Mouse (Mus musculus): ENCODE measurements around the gene Cd180. TPM values are rescaled to one million over a fixed set of nuclear protein-coding genes. Genes with fewer than 3 reads are reported as not detected.

Cd180 gene
- not detected in 2 replicates for polyA plus RNA-seq (2012)

DNA sequence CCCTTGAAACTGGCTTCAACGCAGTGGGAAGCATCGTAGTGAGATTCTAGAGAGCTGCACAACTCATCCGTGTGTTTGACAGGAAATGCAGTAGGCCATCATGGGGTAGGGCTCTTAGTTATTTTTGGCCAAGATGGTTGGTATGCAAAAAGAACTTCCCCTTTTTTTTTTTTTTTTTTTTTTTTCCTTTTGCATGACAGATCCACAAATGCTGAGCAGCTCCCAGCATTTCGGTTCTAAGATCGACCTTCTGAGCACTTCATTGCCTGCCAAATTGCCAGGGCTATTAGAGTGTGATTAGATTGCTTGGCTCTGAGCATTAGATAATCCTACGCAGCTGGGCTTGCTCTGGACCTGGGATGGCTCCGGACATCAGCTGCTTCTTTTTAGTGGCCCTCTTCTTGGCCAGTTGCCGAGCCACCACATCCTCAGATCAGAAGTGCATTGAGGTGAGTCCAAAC, at the start of gene Cd180:
Gene Cd180, plus strand, starts transcription at position 218 of the 461 bp plus-strand sequence.
- no peak for TF ChIP-seq GATA1 (IDR thresholded peaks at IDR 0.05; ENCODE audit: low read length)

GRCm38 (mm10) chr13:102644344-102644743, 49.0 kb upstream of the Cd180 start:
- TF ChIP-seq GATA1 (IDR thresholded peaks at IDR 0.05; ENCODE audit: low read length): no peak

DNA sequence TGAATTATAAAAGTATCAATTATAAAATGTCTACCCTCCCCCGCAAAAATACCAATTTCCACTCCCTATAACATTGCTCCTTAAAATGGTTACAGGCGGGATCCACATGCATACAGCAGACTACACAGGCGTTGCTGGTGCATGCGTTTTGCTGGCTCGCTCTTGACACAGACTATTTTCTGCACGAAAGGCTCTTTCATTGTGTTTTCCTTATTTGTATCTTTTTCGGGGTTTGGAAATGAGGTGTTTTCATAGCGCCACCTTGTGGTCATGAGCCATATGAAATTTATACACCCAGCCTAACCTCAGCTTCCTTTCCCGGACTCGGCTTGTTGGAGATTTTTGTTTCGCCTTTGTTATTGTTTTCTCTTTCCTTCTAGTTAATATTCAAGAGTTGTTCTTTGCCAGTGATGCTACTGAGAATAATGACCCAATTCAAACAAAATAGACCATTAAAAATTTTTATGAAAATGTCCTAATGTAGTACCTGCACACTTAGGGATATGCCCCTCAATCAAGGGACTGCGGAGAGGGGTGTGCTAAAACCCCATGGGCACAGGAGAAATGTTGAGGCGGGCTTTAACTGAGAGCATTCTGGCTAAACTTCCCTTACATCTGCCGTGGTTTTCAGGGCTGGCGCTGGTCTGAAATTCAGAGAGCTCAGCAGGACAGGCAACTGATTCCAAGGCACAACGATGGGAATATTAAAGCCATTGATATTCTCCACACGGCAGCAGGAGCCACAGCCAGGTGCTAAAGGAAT, 48.4 kb upstream of the Cd180 start:
- no peak for TF ChIP-seq GATA1 (IDR thresholded peaks at IDR 0.05; ENCODE audit: low read length)

- no peak for TF ChIP-seq GATA1 (IDR thresholded peaks at IDR 0.05; ENCODE audit: low read length)
These were observed 47.0 kb upstream of the Cd180 start for GRCm38 (mm10) chr13:102646271-102646771.

DNA sequence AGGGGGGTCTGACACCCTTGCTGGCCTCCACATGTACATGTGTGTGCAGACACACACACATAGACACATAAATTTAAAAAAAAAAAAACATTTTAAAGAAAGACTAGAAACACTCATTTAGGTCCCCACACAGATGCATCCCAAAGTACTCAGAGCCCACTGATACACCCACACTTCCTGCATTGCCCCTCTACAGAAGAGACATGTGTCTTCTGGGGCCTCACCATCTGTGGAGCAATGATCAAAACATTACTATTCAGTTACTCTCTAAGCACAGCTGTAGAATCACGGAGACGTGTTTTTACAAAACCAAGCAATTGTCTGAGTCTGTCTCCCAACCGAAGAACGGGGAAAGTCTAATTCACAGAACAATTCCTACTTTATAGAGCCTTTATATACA, 45.8 kb upstream of the Cd180 start:
- TF ChIP-seq GATA1 (IDR thresholded peaks at IDR 0.05; ENCODE audit: low read length): no peak

- TF ChIP-seq GATA1 (IDR thresholded peaks at IDR 0.05; ENCODE audit: low read length): no peak
These were observed 41.0 kb upstream of the Cd180 start for GRCm38 (mm10) chr13:102652303-102652889.

DNA sequence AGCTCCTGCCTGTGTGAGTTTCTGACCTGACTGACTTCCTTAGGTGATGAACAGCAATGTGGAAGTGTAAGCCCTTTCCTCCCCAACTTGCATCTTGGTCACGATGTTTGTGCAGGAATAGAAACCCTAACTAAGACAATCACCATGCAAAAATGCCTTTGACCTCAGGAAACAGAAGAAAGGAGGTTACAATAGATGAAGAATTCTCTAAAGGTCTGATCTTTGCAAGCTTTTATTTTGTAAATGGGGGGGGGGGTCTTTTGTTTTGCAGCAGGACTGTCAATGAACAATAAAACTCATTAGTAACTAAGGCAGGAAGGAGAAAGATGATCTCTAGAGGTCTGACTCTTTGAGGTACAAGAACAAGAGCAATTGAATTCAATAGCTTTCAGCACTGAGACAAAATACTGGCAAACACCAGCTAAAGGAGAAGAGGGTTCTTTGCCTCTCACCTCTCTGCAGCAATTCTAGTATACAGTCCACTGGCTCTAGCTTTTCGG, 38.2 kb upstream of the Cd180 start:
- no peak for TF ChIP-seq GATA1 (IDR thresholded peaks at IDR 0.05; ENCODE audit: low read length)

- no peak for TF ChIP-seq GATA1 (IDR thresholded peaks at IDR 0.05; ENCODE audit: low read length)
These were observed 37.1 kb upstream of the Cd180 start for GRCm38 (mm10) chr13:102656153-102656690.

- no peak for TF ChIP-seq GATA1 (IDR thresholded peaks at IDR 0.05; ENCODE audit: low read length)
These were observed 35.0 kb upstream of the Cd180 start for GRCm38 (mm10) chr13:102658223-102658839.

DNA sequence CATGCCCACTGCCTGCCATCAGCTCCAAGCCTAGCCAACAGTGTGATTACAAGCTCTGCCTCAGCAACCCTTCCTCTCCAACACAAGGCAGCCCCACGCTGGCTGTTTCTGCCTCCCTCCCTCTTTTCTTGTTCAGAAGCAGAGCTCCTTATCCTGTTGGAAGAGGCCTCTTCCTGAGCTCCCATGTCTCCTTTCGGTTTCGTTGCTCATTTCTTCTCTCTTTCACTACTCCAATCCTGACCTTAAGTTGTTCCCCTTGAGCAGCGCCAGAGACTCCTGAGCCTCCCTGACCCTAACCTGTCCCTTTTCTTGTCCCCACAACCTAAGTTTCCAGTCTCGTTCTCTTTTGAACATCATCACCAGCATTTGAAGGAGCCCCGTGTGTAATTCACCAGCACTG, 29.3 kb upstream of the Cd180 start:
- no peak for TF ChIP-seq GATA1 (IDR thresholded peaks at IDR 0.05; ENCODE audit: low read length)

GRCm38 (mm10) chr13:102664843-102665587, 28.3 kb upstream of the Cd180 start:
- TF ChIP-seq GATA1 (IDR thresholded peaks at IDR 0.05; ENCODE audit: low read length): no peak

DNA sequence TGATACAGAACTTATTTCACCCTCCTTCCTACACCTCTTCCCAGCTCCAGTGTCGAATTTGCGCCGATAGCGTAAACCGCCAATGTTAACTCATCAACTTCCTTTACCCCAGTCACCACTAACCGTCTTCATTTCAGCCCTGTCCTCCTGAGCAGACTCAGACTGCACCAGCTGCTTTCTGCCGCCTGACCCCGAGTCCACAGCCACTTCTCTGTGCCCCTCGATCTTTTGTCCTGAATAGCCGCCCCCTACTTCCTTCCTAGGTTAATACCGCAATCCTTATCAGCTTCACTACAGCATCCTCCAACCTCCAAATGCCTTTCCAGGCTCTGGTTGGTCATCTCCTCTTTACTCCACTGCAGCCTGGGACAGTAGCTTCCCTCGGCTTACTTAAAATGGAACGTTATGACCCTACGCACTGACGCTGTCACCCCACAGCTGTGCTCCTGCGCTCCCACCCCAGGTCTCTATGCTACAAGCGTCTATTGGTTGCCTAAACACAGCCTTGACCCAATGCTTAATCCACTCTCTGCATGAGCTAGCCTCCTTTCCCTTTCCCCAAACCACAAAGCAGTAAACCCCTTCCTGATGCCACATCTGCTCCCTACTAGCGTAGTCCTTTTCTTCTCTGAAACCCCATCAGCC, 27.6 kb upstream of the Cd180 start:
- no peak for TF ChIP-seq GATA1 (IDR thresholded peaks at IDR 0.05; ENCODE audit: low read length)

DNA sequence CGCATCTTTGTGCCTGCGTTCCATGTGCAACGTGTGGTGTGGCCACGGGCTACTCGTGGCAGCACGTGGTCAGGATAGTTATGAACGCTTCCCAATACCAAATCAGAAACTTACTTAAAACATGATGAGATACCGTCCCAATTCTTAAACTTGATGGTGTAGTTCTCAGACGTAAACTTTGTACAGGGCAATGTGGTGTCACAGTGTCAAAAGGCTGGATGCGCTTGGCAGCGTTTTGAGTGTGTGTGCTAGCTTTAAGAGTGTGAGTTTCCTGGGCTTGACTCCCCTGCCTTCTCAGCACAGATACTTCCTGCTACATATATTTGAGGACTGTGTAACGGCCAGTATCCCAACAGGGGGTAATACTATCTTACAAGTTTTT, 27.1 kb upstream of the Cd180 start:
- no peak for TF ChIP-seq GATA1 (IDR thresholded peaks at IDR 0.05; ENCODE audit: low read length)

- no peak for TF ChIP-seq GATA1 (IDR thresholded peaks at IDR 0.05; ENCODE audit: low read length)
These were observed 26.6 kb upstream of the Cd180 start for GRCm38 (mm10) chr13:102666731-102667130.

DNA sequence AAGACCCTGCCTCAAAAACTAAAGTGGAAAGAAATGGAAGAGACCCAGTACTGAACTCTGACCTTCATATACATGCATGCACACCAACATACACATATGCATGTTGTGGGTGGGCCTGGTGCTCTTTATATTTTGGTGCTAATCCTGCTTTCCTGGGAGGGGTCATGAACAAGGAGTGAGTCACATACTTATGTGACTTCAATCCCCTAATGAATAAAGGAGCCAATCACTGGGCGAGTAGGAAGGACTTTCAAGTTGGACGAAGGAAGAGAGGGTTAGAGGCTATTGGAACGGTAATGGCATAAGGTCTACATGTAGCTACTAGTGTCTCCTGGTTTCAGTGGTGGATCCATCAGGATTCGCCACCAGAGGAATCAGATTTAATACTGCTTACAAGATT, 26.0 kb upstream of the Cd180 start:
- no peak for TF ChIP-seq GATA1 (IDR thresholded peaks at IDR 0.05; ENCODE audit: low read length)

Measured in G1E-ER4 (cell line).